Mouse (Mus musculus): ENCODE results near the gene Krt82. TPM values are rescaled to one million over a fixed set of nuclear protein-coding genes. Genes with fewer than 3 reads are reported as not detected.

Gene Krt82
- polyA plus RNA-seq, 1 experiment from 2014 or later, result not detected

GRCm38 (mm10) chr15:101508247-101508646, 42.2 kb downstream of the Krt82 start:
- Histone ChIP-seq H3K4me1 (replicated peaks) (no peaks in the 10 kb centered on the region), H3K4me2 (no peak overlapping the region), H3K9ac (replicated peaks) (no peak overlapping the region), H3K4me3 (replicated peaks) (no peak overlapping the region), H3K27ac (no peak overlapping the region), H3K9me3 (no peaks in the 10 kb centered on the region), H3K27me3 (no peaks in the 10 kb centered on the region), H3K36me3 (no peaks in the 10 kb centered on the region)
- WGBS, result 70% methylated on average over 9 of the region's 9 CpGs
- no peak for ATAC-seq (ENCODE audit: insufficient number of reproducible peaks, insufficient read depth, low FRiP score, low TSS enrichment, low read depth)

- Histone ChIP-seq H3K9ac (replicated peaks) (no peak overlapping the region), H3K4me3 (replicated peaks) (no peak overlapping the region), H3K36me3 (no peaks in the 10 kb centered on the region), H3K4me2 (no peak overlapping the region), H3K27ac (no peak overlapping the region), H3K9me3 (no peaks in the 10 kb centered on the region), H3K4me1 (replicated peaks) (no peaks in the 10 kb centered on the region), H3K27me3 (peaks cover under 1% of the 10 kb centered on the region; the same call in 1 of the 2 replicates)
- WGBS, result 60% methylated on average over 14 of the region's 14 CpGs
- ATAC-seq (ENCODE audit: insufficient number of reproducible peaks, insufficient read depth, low FRiP score, low TSS enrichment, low read depth), result no peak
Observed at GRCm38 (mm10) chr15:101506896-101507758, 43.3 kb downstream of the Krt82 start.

DNA sequence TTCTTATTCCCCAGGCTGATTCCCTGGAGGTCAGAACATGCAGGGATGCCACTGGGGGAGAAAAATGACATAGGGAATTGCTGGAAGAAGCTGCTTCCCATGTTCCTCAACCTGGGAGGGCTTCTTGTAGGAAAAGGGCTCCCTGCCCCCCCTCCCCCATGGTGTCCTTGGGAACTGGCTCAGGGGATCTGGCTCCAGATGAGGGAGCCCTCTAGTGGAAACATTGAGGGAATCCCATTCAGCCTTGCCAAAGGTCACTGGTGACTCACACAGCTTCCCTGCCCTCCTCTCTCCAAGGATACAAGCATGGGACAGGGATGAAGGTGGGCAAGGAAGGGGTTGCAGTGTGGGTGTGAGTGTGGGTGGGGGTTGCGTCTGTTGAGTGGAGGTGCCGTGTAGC, 53.3 kb downstream of the Krt82 start:
- Histone ChIP-seq H3K4me1 (replicated peaks) (peaks cover 16% of the 10 kb centered on the region; the same call in 1 of the 2 replicates), H3K9me3 (no peaks in the 10 kb centered on the region), H3K36me3 (no peaks in the 10 kb centered on the region), H3K9ac (replicated peaks) (no peak overlapping the region), H3K27me3 (peaks cover 10% of the 10 kb centered on the region; the same call in 1 of the 2 replicates), H3K27ac (no peak overlapping the region), H3K4me2 (no peak overlapping the region), H3K4me3 (replicated peaks) (no peak overlapping the region)
- 66% methylated on average over 2 of the region's 2 CpGs for WGBS
- no peak for ATAC-seq (ENCODE audit: insufficient number of reproducible peaks, insufficient read depth, low FRiP score, low TSS enrichment, low read depth)

GRCm38 (mm10) chr15:101495266-101495665, 55.2 kb downstream of the Krt82 start:
- Histone ChIP-seq H3K4me3 (replicated peaks) (no peak overlapping the region), H3K4me2 (no peak overlapping the region), H3K27me3 (0 out of 2 replicates have a peak, but pooled peaks cover 4% of the 10 kb centered on the region), H3K27ac (no peak overlapping the region), H3K4me1 (replicated peaks) (peaks cover 16% of the 10 kb centered on the region; the same call in 1 of the 2 replicates), H3K9me3 (no peaks in the 10 kb centered on the region), H3K9ac (replicated peaks) (no peak overlapping the region), H3K36me3 (no peaks in the 10 kb centered on the region)
- ATAC-seq (ENCODE audit: insufficient number of reproducible peaks, insufficient read depth, low FRiP score, low TSS enrichment, low read depth), result no peak
- 82% methylated on average over 8 of the region's 8 CpGs for WGBS

- 33% methylated on average over 1 of the region's 1 CpGs for WGBS
- no peak for ATAC-seq (ENCODE audit: insufficient number of reproducible peaks, insufficient read depth, low FRiP score, low TSS enrichment, low read depth)
- Histone ChIP-seq H3K36me3 (no peaks in the 10 kb centered on the region), H3K27me3 (0 out of 2 replicates have a peak, but pooled peaks cover 4% of the 10 kb centered on the region), H3K27ac (no peak overlapping the region), H3K4me3 (replicated peaks) (no peak overlapping the region), H3K4me2 (no peak overlapping the region), H3K9me3 (no peaks in the 10 kb centered on the region), H3K9ac (replicated peaks) (no peak overlapping the region), H3K4me1 (replicated peaks) (peaks cover 16% of the 10 kb centered on the region; the same call in 1 of the 2 replicates)
Observed at GRCm38 (mm10) chr15:101494203-101494602, 56.3 kb downstream of the Krt82 start.

DNA sequence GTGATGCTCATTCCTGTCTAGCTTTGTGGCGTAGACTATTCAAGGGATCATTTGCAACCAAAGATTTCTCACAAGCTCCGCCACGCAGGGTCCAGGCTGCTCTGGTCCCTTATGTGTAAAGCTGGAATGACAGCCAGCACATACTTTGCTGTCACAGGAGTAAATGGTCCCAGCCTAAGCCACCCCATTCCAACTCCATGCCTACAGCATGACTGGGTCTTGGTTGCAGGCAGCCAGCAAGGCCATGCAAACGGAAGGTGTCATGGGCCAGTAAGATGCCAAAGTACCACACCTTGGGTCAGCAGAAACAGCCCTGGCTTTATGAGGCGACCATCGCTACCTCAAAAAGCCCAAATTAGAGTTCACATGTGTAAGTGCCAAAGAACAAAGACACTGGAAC, 56.8 kb downstream of the Krt82 start:
- 0 out of 2 replicates have a peak, but pooled peaks cover 4% of the 10 kb centered on the region for H3K27me3 ChIP-seq
- no peak overlapping the region for H3K9ac ChIP-seq (replicated peaks)
- 88% methylated on average over 6 of the region's 6 CpGs for WGBS
- H3K27ac ChIP-seq, result no peak overlapping the region
- no peak overlapping the region for H3K4me3 ChIP-seq (replicated peaks)
- H3K4me1 ChIP-seq (replicated peaks), result peaks cover 16% of the 10 kb centered on the region; the same call in 1 of the 2 replicates
- no peaks in the 10 kb centered on the region for H3K36me3 ChIP-seq
- ATAC-seq (ENCODE audit: insufficient number of reproducible peaks, insufficient read depth, low FRiP score, low TSS enrichment, low read depth), result no peak
- no peak overlapping the region for H3K4me2 ChIP-seq
- no peaks in the 10 kb centered on the region for H3K9me3 ChIP-seq

- Histone ChIP-seq H3K9me3 (no peaks in the 10 kb centered on the region), H3K4me3 (replicated peaks) (no peak overlapping the region), H3K4me2 (no peak overlapping the region), H3K4me1 (replicated peaks) (peaks cover 16% of the 10 kb centered on the region; the same call in 1 of the 2 replicates), H3K9ac (replicated peaks) (no peak overlapping the region), H3K27ac (no peak overlapping the region), H3K27me3 (0 out of 2 replicates have a peak, but pooled peaks cover 4% of the 10 kb centered on the region), H3K36me3 (no peaks in the 10 kb centered on the region)
- ATAC-seq (ENCODE audit: insufficient number of reproducible peaks, insufficient read depth, low FRiP score, low TSS enrichment, low read depth), result no peak
- 48% methylated on average over 8 of the region's 8 CpGs for WGBS
Observed at GRCm38 (mm10) chr15:101492718-101493117, 57.7 kb downstream of the Krt82 start.

GRCm38 (mm10) chr15:101491431-101491830, 59.0 kb downstream of the Krt82 start, which contains the start of gene Krt83:
TSS of gene Krt83 (minus strand) at chr15:101491512.
- Histone ChIP-seq H3K9me3 (no peaks in the 10 kb centered on the region), H3K4me1 (replicated peaks) (peaks cover 16% of the 10 kb centered on the region; the same call in 1 of the 2 replicates), H3K4me2 (no peak within 1 kb of the TSS), H3K9ac (replicated peaks) (no peak within 1 kb of the TSS), H3K27ac (no peak within 1 kb of the TSS), H3K4me3 (replicated peaks) (no peak within 1 kb of the TSS), H3K27me3 (no peaks in the 10 kb centered on the region), H3K36me3 (no peaks in the 10 kb centered on the region)
- 56% methylated on average over 6 of the region's 6 CpGs for WGBS
- ATAC-seq (ENCODE audit: insufficient number of reproducible peaks, insufficient read depth, low FRiP score, low TSS enrichment, low read depth), result no peak

Small RNA genes lying within 50 kb of the gene (microRNA-seq; reads per million reads assigned to microRNA genes)
- gene Gm44393 (not detected), gene Gm44460 (not detected)

Other genes starting within 250 kb of the Krt82 start
- gene Krt80, start 180.5 kb downstream of the Krt82 start, polyA plus RNA-seq (2016; fragmentation: Nextera tagmentation; extraction: Ambion mirVana), result 0.09 and 0.26 TPM in 2 replicates
- gene Krt7, start 139.6 kb downstream of the Krt82 start, polyA plus RNA-seq (2016; fragmentation: Nextera tagmentation; extraction: Ambion mirVana), result 21.2 and 24.3 TPM in 2 replicates
- gene Krt87, start 111.9 kb downstream of the Krt82 start, polyA plus RNA-seq (2016; fragmentation: Nextera tagmentation; extraction: Ambion mirVana), result 0.29 and 0.56 TPM in 2 replicates
- gene Krt88, start 102.9 kb downstream of the Krt82 start, polyA plus RNA-seq (2016; fragmentation: Nextera tagmentation; extraction: Ambion mirVana), result not detected in 2 replicates
- gene Krt81, start 86.9 kb downstream of the Krt82 start, polyA plus RNA-seq (2016; fragmentation: Nextera tagmentation; extraction: Ambion mirVana), result not detected in 2 replicates
- not detected in 2 replicates for gene Krt86, start 77.2 kb downstream of the Krt82 start, polyA plus RNA-seq (2016; fragmentation: Nextera tagmentation; extraction: Ambion mirVana)
- gene Krt83, start 59.2 kb downstream of the Krt82 start, polyA plus RNA-seq (2016; fragmentation: Nextera tagmentation; extraction: Ambion mirVana), result not detected in 2 replicates
- gene Gm49425, start 33.4 kb downstream of the Krt82 start, polyA plus RNA-seq (2016; fragmentation: Nextera tagmentation; extraction: Ambion mirVana), result not detected in 2 replicates
- gene Krt84, start 17.8 kb downstream of the Krt82 start, polyA plus RNA-seq (2016; fragmentation: Nextera tagmentation; extraction: Ambion mirVana), result not detected in 2 replicates
- 0.08 and 0.24 TPM in 2 replicates for gene Krt90, start 12.3 kb upstream of the Krt82 start, polyA plus RNA-seq (2016; fragmentation: Nextera tagmentation; extraction: Ambion mirVana)
- 0.27 and 0.30 TPM in 2 replicates for gene Krt75, start 23.2 kb upstream of the Krt82 start, polyA plus RNA-seq (2016; fragmentation: Nextera tagmentation; extraction: Ambion mirVana)
- gene Gm5414, start 77.5 kb upstream of the Krt82 start, polyA plus RNA-seq (2016; fragmentation: Nextera tagmentation; extraction: Ambion mirVana), result not detected in 2 replicates
- not detected in 2 replicates for gene Gm5478, start 96.7 kb upstream of the Krt82 start, polyA plus RNA-seq (2016; fragmentation: Nextera tagmentation; extraction: Ambion mirVana)
- gene Krt6b, start 129.6 kb upstream of the Krt82 start, polyA plus RNA-seq (2016; fragmentation: Nextera tagmentation; extraction: Ambion mirVana), result not detected in 2 replicates
- gene Krt6a, start 143.6 kb upstream of the Krt82 start, polyA plus RNA-seq (2016; fragmentation: Nextera tagmentation; extraction: Ambion mirVana), result 0.55 and 0.59 TPM in 2 replicates
- gene Krt5, start 162.2 kb upstream of the Krt82 start, polyA plus RNA-seq (2016; fragmentation: Nextera tagmentation; extraction: Ambion mirVana), result 101 and 109 TPM in 2 replicates
- gene Krt71, start 192.4 kb upstream of the Krt82 start, polyA plus RNA-seq (2016; fragmentation: Nextera tagmentation; extraction: Ambion mirVana), result not detected in 2 replicates
- gene Krt72, start 235.8 kb upstream of the Krt82 start, polyA plus RNA-seq (2016; fragmentation: Nextera tagmentation; extraction: Ambion mirVana), result not detected in 2 replicates

Measured in limb, embryonic 12.5 days (tissue).